Mouse (Mus musculus): Measurements from ENCODE around the gene H2-M10.5.
"Not testable (repeated sequence)": the region's sequence is repeated elsewhere in the genome, so short reads cannot be mapped to it uniquely, and the experiment has no call there.

H2-M10.5 gene

DNA sequence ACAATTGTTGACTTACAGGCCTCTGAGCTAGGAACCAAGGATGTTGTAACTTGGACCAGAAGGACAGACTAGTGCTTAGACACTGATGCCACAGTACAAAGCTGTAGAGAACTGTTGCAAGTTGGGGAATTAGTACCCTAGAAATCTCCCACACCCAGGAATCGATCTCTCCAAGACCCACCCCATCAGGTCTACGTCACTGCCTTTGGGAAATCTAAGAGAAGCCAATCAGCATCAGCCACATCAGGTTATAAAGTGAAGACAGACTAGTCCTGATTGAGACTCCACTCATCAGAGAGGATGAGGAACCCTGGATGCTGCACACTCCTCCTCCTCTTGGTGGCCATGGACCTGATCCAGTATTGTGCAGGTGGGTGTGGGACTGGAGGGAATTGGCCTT is at the start of gene H2-M10.5:
Gene H2-M10.5, plus strand, starts transcription at position 301 of the 400 bp plus-strand sequence.
- not testable (repeated sequence) for DNase-seq (ENCODE audit: low spot score in 2 of 2)

DNA sequence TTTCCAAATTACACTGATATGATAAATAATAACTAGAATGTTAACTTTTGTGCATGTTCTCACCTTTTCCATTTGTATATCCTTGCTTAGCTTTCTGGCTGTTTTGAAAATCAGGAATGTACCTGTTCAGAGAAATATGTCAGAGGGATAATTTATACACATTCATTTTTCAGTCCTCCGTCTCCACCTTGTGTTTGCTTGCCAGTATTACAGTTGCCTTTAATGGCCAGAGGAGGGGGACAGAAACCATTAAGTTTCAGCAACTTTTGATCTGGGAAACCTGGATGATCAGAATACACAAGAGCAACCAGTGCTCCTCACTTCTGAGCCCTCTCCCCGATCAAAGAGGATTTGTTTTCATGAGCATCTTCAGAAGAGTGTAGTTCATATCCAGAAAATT is 46.7 kb upstream of the H2-M10.5 start:
- DNase-seq (ENCODE audit: low spot score in 2 of 2), result peak; percentile 22 to 26

DNA sequence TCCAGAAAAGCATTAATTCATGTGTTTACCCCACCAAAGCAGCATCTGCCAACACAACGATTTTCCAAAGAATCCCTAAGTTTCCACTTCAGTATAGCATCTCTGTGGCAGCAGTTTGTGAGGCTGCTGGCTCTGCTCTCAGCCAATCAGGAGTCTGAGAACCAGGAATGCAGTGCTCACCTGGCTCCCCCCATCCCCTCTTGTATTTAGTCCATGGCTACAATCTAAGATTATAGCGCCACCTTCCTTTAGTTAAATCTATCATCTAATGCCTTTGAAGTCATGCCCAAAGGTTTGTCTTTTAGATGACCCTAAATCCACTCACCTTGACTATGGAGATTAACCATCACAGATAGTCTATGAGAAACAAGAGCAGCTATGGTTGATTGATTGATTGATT is 8.9 kb upstream of the H2-M10.5 start:
- no peak for DNase-seq (ENCODE audit: low spot score in 2 of 2)

DNA sequence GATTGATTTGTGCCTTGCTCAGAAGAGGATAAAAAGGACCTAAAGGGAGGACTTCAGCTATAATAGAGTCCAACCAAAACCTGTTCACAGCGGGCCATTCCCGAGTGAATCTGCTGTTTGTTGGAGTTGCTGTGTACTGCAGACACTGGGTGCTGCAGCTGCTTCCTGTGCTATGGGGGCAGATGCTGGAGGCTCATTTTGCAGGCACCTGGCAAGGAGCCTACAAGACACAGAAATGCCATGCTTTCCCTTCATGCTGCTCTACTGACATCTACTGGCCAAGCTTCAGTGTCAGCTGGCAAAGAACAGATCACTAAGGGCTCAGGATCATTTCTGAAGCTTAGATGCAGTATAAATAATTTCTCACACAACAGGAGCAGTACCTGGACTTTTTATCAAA is 8.5 kb upstream of the H2-M10.5 start:
- peak; percentile 69 to 70 for DNase-seq (ENCODE audit: low spot score in 2 of 2)

DNA sequence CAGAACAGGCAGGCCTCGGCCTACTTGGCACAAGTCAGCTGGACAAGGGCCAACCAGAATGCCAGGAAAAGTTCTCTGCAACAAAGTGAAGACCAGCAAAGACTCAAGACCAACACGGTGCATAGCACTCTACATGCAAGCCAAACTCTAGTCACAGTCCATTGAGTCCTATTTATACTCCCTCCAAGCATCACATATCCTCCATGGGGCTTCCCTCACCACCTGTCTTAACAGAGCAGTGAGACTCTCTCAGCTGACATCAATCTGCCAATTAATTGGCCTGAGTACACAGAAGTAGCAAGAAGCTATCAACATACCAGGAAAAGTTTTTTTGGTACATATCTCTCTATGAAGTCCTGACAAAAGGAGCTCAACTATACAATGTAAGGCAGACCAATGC is 7.3 kb upstream of the H2-M10.5 start:
- not testable (repeated sequence) for DNase-seq (ENCODE audit: low spot score in 2 of 2)

DNA sequence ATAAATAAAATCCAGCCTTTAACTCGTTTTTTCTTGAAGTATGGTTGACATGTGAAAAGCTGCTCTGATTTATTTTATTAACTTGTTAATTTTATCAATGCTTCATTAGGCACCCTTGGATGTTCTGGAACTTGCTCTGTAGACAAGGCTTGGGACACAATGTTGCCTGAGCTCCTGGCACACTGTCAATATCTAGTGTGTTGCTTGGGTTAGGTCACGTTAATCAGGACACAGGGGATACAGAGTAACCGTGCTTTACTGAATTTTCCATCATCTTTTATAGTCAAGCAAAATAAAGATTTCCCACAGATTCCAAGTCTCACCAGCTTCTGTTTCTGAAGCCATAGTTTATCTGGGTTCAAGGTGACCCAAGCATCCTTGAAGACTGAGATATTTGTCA is 8.8 kb downstream of the H2-M10.5 start:
- no peak for DNase-seq (ENCODE audit: low spot score in 2 of 2)

DNA sequence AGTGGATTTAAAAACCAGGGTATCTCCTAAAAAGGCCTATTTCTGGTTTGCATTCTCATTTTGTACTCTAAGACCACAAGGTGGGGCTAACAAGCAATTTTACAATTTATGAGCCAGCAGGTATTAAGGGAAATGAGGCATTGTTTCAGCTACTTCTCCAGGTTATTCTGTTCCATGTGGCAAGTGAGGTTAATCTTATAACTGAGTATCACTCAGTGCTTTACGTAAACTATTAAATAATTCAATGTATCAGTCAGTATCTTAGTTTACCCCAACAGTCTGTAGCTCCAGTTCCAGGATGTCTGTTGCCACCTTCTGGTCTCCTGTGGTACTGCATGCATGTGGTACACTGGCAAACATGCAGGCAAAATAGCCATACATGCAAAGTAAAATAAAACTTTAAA is 13.8 kb downstream of the H2-M10.5 start:
- DNase-seq (ENCODE audit: low spot score in 2 of 2), result peak; percentile 32 to 52

DNA sequence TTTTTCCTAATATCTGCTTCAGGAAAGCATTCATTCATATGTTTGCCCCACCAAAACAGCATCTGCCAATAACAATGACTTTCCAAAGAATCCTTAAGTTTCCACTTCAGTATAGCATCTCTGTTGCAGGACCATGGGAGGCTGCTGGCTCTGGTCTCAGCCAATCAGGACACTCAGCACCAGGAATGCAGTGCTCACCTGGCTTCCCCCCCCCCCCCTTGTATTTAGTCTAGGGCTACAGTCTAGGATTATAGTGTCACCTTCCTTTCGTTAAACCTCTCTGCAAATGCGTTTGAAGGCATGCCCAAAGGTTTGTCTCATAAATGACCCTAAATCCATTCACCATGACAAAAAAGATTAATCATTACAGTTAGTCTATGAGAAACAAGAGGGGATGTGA is 15.6 kb downstream of the H2-M10.5 start:
- no peak for DNase-seq (ENCODE audit: low spot score in 2 of 2)

DNA sequence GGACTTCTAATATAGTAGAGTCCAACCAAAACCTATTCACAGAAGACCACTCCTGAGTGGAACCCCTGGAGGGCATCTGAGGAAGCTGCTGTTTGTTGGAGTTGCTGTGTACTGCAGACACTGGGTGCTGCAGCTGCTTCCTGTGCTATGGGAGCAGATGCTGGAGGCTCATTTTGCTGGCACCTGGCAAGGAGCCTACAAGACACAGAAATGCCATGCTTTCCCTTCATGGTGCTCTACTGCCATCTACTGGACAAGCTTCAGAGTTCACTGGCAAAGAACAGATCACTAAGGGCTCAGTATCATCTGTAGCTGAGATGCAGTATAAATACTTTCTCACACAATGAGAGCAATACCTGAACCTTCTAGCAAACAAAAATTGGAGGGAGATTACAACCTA is 16.1 kb downstream of the H2-M10.5 start:
- peak; percentile 89 to 91 for DNase-seq (ENCODE audit: low spot score in 2 of 2)

DNA sequence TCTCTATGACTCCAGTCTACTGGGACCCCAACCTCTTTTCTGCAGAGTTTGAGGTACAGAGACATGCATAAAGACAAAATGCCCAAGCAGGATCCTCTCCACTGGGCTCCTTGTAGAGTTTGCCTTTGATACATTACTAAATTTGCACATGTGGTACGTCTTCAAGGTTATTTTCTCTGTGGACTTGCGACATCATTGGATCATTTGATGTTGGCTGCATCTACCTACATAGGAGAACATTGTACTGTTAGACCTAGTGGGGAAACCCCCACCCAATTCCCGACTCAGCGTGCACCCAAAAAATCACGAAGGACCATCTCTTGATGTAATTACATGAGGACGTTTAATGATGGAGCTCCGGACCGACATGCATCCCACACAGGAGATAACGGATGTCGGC is 26.8 kb downstream of the H2-M10.5 start:
- no peak for DNase-seq (ENCODE audit: low spot score in 2 of 2)

DNA sequence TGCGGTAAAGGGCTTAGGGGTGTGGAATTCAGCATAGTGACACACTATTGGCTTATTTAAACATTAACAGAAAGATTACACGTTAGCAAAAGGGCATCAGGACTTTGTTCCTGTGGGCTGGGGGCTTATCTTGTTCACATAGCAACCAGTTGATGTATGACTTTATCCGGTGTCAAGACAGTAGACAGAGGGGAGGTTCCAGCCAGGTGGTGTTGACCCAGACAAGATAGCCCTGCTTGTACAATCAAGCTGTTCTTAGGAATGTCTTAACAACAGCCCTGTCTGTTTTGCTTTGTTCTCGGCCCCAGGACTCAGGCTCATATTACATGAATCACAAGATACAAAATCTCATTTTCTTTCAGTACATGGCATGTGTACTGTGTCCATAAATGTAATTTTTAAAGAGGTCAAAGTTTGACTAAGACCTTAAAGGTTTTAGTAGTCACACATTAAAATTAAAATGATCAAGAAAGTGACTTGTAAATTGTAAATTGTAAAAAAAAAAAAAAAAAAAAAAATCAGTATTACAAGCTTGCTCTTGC is 27.3 kb downstream of the H2-M10.5 start:
- not testable (repeated sequence) for DNase-seq (ENCODE audit: low spot score in 2 of 2)

DNA sequence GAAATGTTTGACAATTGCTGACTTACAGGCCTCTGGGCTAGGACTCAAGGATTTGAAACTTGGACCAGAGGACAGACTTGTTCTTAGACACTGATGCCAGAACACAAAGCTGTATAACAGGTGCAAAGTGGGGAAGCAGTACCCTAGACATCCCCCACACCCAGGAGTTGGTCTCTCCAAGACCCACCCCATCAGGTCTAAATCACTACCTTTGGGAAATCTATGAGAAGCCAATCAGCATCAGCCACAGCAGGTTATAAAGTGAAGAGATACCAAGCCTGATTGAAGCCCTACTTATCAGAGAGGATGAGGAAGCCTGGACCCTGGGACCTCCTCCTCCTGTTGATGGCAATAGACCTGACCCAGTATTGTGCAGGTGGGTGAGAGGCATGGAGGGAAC is 39.2 kb downstream of the H2-M10.5 start, which contains the start of gene H2-M10.6:
Gene H2-M10.6, plus strand, starts transcription at position 301 of the 400 bp plus-strand sequence.
- DNase-seq (ENCODE audit: low spot score in 2 of 2), result no peak

DNA sequence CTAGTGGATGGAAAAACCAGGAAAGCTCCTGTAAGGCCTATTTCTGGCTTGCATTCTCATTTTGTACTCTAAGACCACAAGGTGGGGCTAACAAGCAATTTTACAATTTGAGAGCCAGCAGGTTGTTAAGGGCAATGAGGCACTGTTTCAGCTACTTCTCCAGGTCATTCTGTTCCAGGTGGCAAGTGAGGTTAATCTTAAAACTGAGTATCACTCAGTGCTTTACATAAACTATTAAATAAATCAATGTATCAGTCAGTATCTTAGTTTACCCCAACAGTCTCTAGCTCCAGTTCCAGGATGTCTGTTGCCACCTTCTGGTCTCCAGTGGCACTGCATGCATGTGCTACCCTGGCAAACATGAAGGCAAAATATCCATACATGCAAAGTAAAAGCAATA is 51.3 kb downstream of the H2-M10.5 start:
- DNase-seq (ENCODE audit: low spot score in 2 of 2), result peak in 1 of 2 experiments; percentile 64

DNA sequence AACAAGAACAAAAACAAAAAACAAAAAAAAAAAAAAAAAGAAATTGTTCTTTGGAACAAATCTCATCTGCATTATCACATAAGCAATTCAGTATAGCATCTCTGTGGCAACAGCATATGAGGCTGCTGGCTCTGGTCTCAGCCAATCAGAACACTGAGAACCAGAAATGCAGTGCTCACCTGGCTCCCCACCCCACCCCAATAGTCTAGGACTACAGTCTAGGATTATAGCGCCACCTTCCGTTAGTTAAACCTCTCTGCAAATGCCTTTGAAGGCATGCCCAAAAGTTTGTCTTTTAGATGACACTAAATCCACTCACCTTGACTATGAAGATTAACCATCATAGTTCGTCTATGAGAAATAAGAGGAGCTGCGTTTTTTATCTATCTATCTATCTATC is 52.8 kb downstream of the H2-M10.5 start:
- DNase-seq (ENCODE audit: low spot score in 2 of 2), result no peak
